Mouse (Mus musculus) NIH3T3 (cell line): ENCODE measurements at regions not wholly inside any gene's neighbourhood (a gene's known extent, or its start where the extent isn't known, plus 50 kb on each side); places are given as distances from the start of the nearest gene placed in this dataset.

Source experiments
- DNase-seq: peaks from one replicate; pipeline ENCODE4 v3.0.0-alpha.2; 2012; ENCODE audit warnings: low read depth

GRCm38 (mm10) chr3:77993700-77994099, 1292.6 kb downstream of the Rapgef2 start:
- no peak for DNase-seq

DNA sequence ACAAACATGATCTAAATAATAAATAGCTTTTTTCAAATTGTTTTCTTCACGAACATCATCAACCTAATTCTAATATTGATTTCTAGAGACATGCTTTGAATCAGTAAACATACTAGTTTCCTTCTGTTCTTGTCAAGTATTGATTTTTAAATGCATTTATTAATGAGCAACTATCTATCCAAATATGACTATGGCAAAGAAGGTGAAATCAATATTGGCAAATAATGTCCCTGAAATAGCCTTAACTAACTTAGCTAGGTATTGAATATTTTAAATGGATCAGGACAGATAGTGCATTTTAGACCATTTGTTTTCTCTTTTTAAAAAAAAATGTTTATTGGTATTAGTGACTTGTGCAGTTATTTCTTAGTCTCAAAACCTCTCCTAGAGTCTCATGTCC, 1341.5 kb downstream of the Rapgef2 start:
- DNase-seq: no peak

DNA sequence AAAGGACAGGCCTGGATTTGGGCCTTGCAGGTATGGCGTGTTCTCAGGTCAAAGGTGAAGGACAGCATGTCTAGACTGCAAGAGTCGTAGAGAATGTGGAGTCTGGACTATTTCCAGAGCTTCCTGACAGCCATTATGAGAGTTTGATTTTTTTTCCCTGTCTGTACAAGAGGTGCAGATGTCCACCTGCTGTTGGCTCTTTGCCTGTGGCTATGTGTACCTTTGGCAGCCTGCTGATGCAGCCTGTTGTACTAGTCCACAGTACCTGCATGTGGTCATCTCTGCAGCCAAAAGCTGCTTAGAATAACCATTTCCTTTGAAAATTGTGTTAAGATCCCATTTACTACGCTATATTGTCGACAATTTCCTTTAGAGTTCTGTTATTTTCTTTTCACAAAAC, 1389.1 kb downstream of the Rapgef2 start:
- DNase-seq: no peak

DNA sequence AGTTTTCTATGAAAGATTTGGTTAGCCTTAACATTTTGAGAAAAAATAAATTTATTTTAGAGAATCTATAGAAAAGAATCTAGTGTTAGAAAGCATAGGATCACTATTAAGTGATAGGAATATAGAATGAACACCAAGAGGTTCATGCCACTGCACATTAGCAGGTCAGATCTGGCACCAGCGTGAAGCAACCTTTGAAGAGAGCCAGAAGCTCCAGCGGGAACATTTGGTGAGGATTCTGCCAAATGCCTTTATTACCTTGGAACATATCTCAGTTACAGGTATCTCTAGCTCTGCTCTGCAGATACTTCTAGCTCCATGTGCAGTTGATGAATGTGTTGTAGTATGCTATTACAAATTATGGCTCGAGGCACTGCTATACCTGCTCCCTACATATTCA, 1398.7 kb downstream of the Rapgef2 start:
- no peak for DNase-seq

DNA sequence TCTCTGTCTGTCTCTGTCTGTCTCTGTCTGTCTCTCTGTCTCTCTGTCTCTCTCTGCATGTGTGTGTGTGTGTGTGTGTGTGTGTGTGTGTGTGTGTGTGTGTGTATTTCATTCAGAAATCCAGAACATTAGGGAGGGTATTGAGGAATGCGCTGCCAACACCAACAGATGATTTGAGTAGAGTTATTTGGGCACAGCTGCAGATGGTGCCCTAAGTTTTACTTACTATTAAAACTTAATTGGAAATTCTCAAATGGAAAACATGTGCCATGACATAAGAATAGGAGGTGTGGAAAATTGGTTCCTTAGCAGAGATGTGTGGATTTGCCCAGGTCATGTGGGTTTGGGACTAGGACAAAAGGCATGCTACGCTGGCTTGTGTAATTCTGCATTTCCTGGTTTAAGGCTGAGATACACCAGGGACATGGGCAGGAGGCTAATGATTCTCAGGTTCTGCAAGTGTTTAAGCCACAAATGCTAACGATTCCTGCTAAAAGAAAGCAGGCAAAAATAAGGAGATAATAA, 1437.5 kb downstream of the Rapgef2 start:
- DNase-seq: no peak

DNA sequence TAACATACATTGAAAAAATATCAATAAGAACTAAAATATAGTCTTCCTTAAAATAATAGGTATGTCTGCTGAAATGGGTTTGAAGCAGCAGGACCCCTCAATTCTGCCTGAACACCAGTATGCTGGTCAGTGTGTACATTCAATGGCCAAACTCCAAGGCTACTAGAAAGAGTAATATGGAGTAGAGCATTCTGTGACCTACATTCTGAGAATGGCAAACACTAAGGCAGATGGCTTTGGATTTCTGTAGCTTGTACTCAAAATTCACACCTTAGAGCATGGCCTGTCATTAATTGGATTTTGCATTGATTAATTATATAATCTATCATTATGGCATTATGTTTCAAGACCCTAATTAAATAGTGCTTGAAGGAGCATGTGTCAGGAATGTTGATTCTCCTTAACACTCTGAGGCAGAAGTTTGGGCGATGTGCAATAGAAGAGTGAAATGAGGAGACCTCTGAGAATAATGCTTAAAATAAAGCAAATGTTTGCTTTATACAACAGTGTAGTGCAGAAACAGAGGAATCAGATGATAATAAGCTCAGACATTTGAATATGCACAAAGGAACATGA, 1454.0 kb downstream of the Rapgef2 start:
- no peak for DNase-seq

- no peak for DNase-seq
Measured at GRCm38 (mm10) chr3:77831760-77832159, 1454.6 kb downstream of the Rapgef2 start.

GRCm38 (mm10) chr3:77831256-77831655, 1455.1 kb downstream of the Rapgef2 start:
- no peak for DNase-seq

GRCm38 (mm10) chr3:77830219-77830618, 1456.1 kb downstream of the Rapgef2 start:
- DNase-seq: no peak

GRCm38 (mm10) chr3:77800776-77801175, 1485.5 kb downstream of the Rapgef2 start:
- no peak for DNase-seq

DNA sequence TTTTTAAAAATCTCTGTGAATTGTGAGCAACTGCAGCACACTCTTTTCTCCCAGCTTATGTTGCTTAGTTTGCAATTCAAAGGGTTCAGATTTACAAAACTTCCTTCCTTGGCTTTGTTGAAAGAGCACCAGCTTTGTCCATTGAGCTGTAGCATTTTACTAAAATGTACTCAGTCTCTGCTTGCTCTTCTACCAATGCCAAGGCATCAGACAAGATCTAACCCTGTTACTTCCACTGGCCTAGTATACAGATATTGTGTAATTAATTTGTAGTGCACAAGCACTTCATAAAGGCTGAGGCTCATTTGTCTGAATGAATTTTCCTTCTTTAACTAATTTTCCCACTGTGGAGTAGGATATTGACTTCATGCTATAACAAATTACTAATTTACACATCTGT, 1504.5 kb downstream of the Rapgef2 start:
- DNase-seq: no peak

GRCm38 (mm10) chr3:77781332-77781731, 1505.0 kb downstream of the Rapgef2 start:
- DNase-seq: no peak

DNA sequence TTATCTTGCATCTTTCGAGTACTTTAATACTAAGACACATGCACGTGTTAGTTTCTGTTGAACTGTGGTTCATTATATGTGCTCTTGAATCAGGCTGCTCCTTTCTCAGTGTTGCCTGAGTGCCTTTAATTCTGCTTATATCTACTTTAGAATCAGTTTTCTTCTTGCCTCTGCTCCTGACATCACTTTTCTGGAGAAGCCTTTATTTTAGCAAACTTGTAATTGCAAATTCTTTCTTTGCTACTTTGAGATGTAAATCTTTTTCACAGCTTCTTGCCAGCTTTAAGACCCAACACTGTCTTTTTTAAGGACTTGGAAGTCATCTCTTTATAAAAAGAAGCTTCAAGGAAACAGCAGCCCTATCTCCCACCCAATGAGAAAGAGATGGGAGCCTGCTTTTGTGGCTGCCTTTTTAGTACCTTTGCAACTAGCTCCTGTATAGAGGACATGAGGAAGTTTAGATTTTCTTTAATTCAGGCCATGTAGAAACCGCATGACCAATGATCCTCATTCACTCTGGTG, 1527.4 kb downstream of the Rapgef2 start:
- DNase-seq: no peak

DNA sequence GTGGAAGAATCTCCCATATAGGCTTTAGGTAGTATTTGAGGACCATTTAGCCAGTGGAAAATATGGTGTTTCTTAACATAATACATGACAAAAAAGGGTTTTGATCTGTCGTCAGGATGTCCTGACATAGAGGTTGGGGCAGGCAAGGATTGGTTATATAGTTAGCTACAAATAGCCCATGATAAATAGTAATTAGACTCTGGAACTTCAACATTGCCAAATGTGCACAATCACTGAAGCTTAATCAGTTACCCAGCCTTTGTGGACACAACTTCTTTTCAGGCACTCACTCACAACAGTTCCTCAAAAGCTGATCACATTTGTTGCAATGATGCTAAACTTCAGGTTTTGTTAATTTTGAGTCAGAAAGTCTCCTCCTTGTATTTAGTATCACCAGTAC, 1528.0 kb downstream of the Rapgef2 start:
- no peak for DNase-seq

- peak; percentile 2 for DNase-seq
Measured at GRCm38 (mm10) chr3:77742146-77742545, 1544.2 kb downstream of the Rapgef2 start.

GRCm38 (mm10) chr3:77717840-77718239, 1568.5 kb downstream of the Rapgef2 start:
- DNase-seq: no peak

DNA sequence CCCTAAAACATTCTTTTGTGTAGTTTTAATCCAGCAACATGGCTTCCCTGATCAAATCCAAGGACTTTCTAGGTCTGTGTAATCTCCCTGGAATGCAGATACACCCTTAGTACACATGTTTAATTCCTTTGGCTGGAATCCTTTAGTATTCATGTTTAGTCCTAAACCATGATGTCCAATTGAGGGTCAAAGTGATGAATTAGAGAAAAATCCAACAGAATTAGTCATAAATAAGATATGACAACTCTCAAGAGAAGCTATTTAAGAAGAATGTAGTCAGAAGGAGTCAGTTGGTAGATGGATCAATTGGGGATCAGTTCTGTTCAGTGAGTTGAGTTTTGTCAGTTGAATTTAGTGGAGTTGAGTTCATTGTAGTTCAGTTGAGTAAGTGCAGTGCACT, 1590.7 kb downstream of the Rapgef2 start:
- DNase-seq: no peak

- no peak for DNase-seq
Measured at GRCm38 (mm10) chr3:77666366-77666765, 1592.3 kb downstream of the Fstl5 start.

DNA sequence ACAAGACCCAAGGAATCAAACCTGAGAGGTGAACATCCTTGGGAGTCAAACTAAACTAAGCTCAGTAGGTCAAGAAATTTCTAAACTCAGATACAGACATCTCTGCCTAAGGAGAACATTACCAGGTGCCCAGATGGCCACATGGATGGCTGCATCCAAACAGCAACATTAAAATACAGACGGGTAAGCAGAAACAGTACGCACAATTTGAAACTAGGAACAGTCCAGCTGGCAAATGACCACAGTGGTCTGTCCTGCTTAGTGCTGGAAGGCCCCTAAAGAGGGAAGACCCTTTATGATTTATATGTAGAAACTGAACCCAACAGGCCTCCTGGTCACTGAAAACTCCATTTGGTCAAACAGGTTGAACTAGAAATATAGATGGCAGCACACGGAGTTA, 1579.8 kb downstream of the Fstl5 start:
- no peak for DNase-seq
